Mouse (Mus musculus) intestine, postnatal 0 days (tissue): ENCODE measurements around the gene Runx1. TPM values are rescaled to one million over a fixed set of nuclear protein-coding genes. Genes with fewer than 3 reads are reported as not detected.

Experiments
- ATAC-seq: fragments of 200-750 bp; cut with Nextera tagmentation; 2 replicates; pipeline ENCODE4 v1.8.0; 2017; ENCODE audit warnings: mild to moderate bottlenecking, moderate TSS enrichment, moderate library complexity
- H3K27ac ChIP-seq: fragments of 300-500 bp; sonication (generic); 2 replicates; pipeline ENCODE4 v1.5.1; 2014; ENCODE audit warnings: mild to moderate bottlenecking, low read depth, low read length, moderate library complexity
- H3K27me3 ChIP-seq: fragments of 300-500 bp; sonication (generic); replicated peaks from 2 replicates; pipeline ENCODE4 v1.6.1; 2014; ENCODE audit warnings: low read length, mixed read lengths; ENCODE audit not compliant: control insufficient read depth, insufficient read depth
- H3K36me3 ChIP-seq: fragments of 300-500 bp; sonication (generic); 2 replicates; pipeline ENCODE4 v1.6.1; 2014; ENCODE audit warnings: mild to moderate bottlenecking, moderate library complexity; ENCODE audit not compliant: control insufficient read depth, insufficient read depth
- H3K4me1 ChIP-seq: fragments of 300-500 bp; sonication (generic); replicated peaks from 2 replicates; pipeline ENCODE4 v1.6.1; 2014; ENCODE audit warnings: antibody characterized with exemption, low read length, mixed read lengths; ENCODE audit not compliant: control insufficient read depth, insufficient read depth
- H3K4me2 ChIP-seq: fragments of 300-500 bp; sonication (generic); replicated peaks from 2 replicates; pipeline ENCODE4 v1.6.1; 2014; ENCODE audit warnings: low read depth, mild to moderate bottlenecking, moderate library complexity
- H3K4me3 ChIP-seq: fragments of 300-500 bp; sonication (generic); 2 replicates; pipeline ENCODE4 v1.5.1; 2014; ENCODE audit warnings: low read depth, low read length
- H3K9ac ChIP-seq: fragments of 300-500 bp; sonication (generic); 2 replicates; pipeline ENCODE4 v1.6.1; 2014; ENCODE audit warnings: mild to moderate bottlenecking, low read depth, low read length
- H3K9me3 ChIP-seq: fragments of 300-500 bp; sonication (generic); 2 replicates; pipeline ENCODE4 v1.6.1; 2016; ENCODE audit warnings: mixed run types; ENCODE audit not compliant: control insufficient read depth
- CTCF ChIP-seq: sonication (generic); IDR thresholded peaks from 2 replicates; pipeline ENCODE4 v1.5.1; 2016; ENCODE audit warnings: low read depth, mild to moderate bottlenecking, control low read depth, antibody characterized with exemption, moderate library complexity
- WGBS: fragments of 180-500 bp; shearing (Covaris S2); extraction: QIAGEN DNeasy Blood & Tissue Kit; methylation state at CpG from one replicate; pipeline ENCODE4 v1.1.7; 2014; 5-methylcytosine and 5-hydroxymethylcytosine counted together
- polyA plus RNA-seq: library from polyadenylated mRNA; unstranded; fragments of >200 nt; fragmentation: Nextera tagmentation; extraction: Ambion mirVana; gene quantifications from 2 replicates; pipeline ENCODE4 v1.2.1, GENCODE M21; 2015

The Runx1 gene
- polyA plus RNA-seq, 1 experiment from 2014 or later = 1.7 TPM

- no peak overlapping the region for H3K27ac ChIP-seq
- WGBS = 58% methylated on average over 9 of the region's 9 CpGs
- no peak overlapping the region for H3K4me2 ChIP-seq
- no peaks in the 10 kb centered on the region for H3K36me3 ChIP-seq
- peaks cover 4% of the 10 kb centered on the region; the same call in 1 of the 2 replicates for H3K27me3 ChIP-seq
- no peak for ATAC-seq
- H3K9ac ChIP-seq = no peak overlapping the region
- no peaks in the 10 kb centered on the region for H3K9me3 ChIP-seq
- no peaks in the 10 kb centered on the region for H3K4me1 ChIP-seq
- no peak for TF ChIP-seq CTCF
- H3K4me3 ChIP-seq = no peak overlapping the region
These were observed 85.4 kb downstream of the Runx1 start for GRCm38 (mm10) chr16:92740541-92740940.

- no peak overlapping the region for H3K4me2 ChIP-seq
- TF ChIP-seq CTCF = no peak
- 66% methylated on average over 12 of the region's 12 CpGs for WGBS
- no peak overlapping the region for H3K27ac ChIP-seq
- H3K9ac ChIP-seq = no peak overlapping the region
- no peak overlapping the region for H3K4me3 ChIP-seq
- no peaks in the 10 kb centered on the region for H3K9me3 ChIP-seq
- no peak for ATAC-seq
- H3K27me3 ChIP-seq = 0 out of 2 replicates have a peak, but pooled peaks cover 4% of the 10 kb centered on the region
- H3K4me1 ChIP-seq = no peaks in the 10 kb centered on the region
- no peaks in the 10 kb centered on the region for H3K36me3 ChIP-seq
These were observed 86.0 kb downstream of the Runx1 start for GRCm38 (mm10) chr16:92739997-92740396.

- Histone ChIP-seq H3K9me3 (no peaks in the 10 kb centered on the region), H3K4me3 (no peak overlapping the region), H3K36me3 (no peaks in the 10 kb centered on the region), H3K9ac (no peak overlapping the region), H3K4me1 (no peaks in the 10 kb centered on the region), H3K27ac (no peak overlapping the region), H3K27me3 (0 out of 2 replicates have a peak, but pooled peaks cover 4% of the 10 kb centered on the region), H3K4me2 (no peak overlapping the region)
- no peak for TF ChIP-seq CTCF
- 81% methylated on average over 7 of the region's 7 CpGs for WGBS
- no peak for ATAC-seq
These were observed 86.7 kb downstream of the Runx1 start for GRCm38 (mm10) chr16:92739071-92739793.

- no peak overlapping the region for H3K27ac ChIP-seq
- no peak overlapping the region for H3K9ac ChIP-seq
- H3K36me3 ChIP-seq = no peaks in the 10 kb centered on the region
- H3K4me2 ChIP-seq = no peak overlapping the region
- ATAC-seq = no peak
- H3K9me3 ChIP-seq = no peaks in the 10 kb centered on the region
- 0 out of 2 replicates have a peak, but pooled peaks cover 4% of the 10 kb centered on the region for H3K27me3 ChIP-seq
- H3K4me1 ChIP-seq = no peaks in the 10 kb centered on the region
- no peak overlapping the region for H3K4me3 ChIP-seq
- no peak for TF ChIP-seq CTCF
- 78% methylated on average over 11 of the region's 11 CpGs for WGBS
These were observed 87.4 kb downstream of the Runx1 start for GRCm38 (mm10) chr16:92738476-92739010.

DNA sequence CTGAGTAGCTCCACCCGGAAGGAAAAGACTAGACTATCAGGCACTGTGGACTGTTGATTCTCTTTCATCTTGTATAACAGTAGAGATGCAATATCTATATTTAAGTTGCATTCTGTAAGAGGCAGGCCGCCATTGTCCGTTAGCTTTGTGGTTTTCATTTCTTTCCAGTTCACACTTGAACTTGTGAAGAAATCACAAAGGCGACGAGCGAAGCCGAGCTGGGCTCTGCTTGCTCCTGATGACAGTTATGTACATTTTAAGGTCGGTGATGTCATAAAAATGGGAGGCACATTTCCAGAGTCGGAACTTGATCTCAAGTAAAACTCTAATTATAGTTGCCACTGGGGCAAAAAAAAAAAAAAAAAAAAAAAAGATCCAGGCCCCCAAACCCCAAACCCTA, 99.1 kb downstream of the Runx1 start:
- no peak for TF ChIP-seq CTCF
- H3K9ac ChIP-seq = no peak overlapping the region
- no peaks in the 10 kb centered on the region for H3K9me3 ChIP-seq
- H3K36me3 ChIP-seq = no peaks in the 10 kb centered on the region
- H3K4me2 ChIP-seq = no peak overlapping the region
- WGBS = 88% methylated on average over 9 of the region's 9 CpGs
- H3K27ac ChIP-seq = no peak overlapping the region
- H3K4me1 ChIP-seq = no peaks in the 10 kb centered on the region
- ATAC-seq = no peak
- no peaks in the 10 kb centered on the region for H3K27me3 ChIP-seq
- no peak overlapping the region for H3K4me3 ChIP-seq

DNA sequence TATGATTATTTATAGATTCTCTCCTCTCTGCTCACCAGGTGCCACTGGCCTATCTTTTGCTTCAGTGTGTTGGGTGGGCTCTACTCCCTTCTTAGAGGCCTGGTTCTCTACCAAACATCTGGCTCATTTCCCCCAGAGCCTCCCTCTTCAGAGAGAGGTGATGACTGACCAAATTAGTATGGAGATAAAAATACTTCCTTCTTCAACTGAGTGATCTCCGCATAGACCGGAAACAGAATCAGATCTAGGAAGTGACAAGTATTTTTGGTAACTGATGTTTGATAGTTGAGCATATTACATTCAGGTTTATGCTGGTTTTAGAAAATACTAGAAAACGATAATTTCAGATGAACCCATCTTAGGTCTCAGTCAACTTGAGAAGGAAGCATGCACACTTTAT, 101.4 kb downstream of the Runx1 start:
- Histone ChIP-seq H3K9me3 (no peaks in the 10 kb centered on the region), H3K36me3 (no peaks in the 10 kb centered on the region), H3K4me1 (no peaks in the 10 kb centered on the region), H3K27me3 (no peaks in the 10 kb centered on the region), H3K4me3 (no peak overlapping the region), H3K4me2 (no peak overlapping the region), H3K27ac (no peak overlapping the region), H3K9ac (no peak overlapping the region)
- 85% methylated on average over 3 of the region's 3 CpGs for WGBS
- no peak for TF ChIP-seq CTCF
- no peak for ATAC-seq
